Mouse (Mus musculus) kidney, adult 8-10 months (tissue): ENCODE results near the gene Xk.
A peak's percentile ranks its signal among the peaks of the same experiment; 100 is the strongest.
"Not testable (repeated sequence)": the region's sequence is repeated elsewhere in the genome, so short reads cannot be mapped to it uniquely, and the experiment has no call there.

ENCODE experiments used
- DNase-seq, 2 experiments: peaks; one replicate each; pipeline ENCODE4 v3.0.0; 2022

Gene Xk

GRCm38 (mm10) chrX:9327954-9328353, 55.4 kb downstream of the Xk start:
- not testable (repeated sequence) for DNase-seq

GRCm38 (mm10) chrX:9332366-9332962, 59.9 kb downstream of the Xk start:
- DNase-seq, result not testable (repeated sequence)

DNA sequence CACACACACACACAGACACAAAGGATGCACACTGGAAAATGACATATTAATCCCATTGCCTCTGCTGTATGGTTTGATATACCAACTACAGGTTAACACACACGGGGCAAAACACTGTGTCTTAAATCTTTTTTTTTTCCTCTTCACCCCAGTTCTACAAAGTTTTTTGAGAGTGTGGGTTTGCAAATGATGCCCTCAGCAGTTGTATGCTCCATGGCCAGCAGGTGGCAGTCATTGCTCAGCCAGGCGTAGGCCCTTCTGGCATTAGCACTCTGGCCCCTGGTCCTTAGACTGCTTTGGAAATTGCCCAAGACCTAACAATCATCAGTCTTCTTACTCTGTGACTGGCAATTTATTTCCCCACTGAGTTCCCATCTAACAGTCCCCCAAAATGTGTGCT, 60.5 kb downstream of the Xk start:
- peak; percentile 9 to 37 for DNase-seq

- not testable (repeated sequence) for DNase-seq
Measured at GRCm38 (mm10) chrX:9334996-9335395, 62.4 kb downstream of the Xk start.

DNA sequence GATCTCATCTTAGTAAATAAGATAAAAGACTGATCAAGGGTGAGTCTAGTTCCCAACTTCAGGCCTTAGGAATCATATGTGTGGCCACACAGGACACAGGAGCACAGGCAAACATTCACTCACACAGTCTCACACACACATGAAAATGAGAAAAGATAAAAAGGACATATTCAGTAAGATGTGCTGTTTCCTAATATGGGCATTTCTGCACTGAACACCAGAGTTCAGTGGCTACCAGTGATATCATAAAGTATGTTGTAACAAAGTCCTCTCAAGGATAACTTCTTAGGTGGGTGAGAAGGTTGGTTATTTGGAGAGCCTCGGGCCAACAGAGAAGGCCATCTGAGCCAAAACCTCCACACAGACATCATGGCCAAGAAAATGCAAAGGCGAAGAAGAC, 77.8 kb downstream of the Xk start, which contains the start of gene H2al1k:
TSS of gene H2al1k (plus strand) at position 301 of the 400 bp plus-strand sequence.
- not testable (repeated sequence) for DNase-seq
